ENCODE assay signal across 22 mouse cellular contexts in genomic region chr11:70674501-70674900, GRCm38 (mm10). TPM values are rescaled to one million over a fixed set of nuclear protein-coding genes. Genes with fewer than 3 reads are reported as not detected.
A peak's percentile ranks its signal among the peaks of the same experiment; 100 is the strongest.
DNase-seq lines count a peak whose midpoint lies in the region; ATAC-seq and TF ChIP-seq lines count a peak whose summit lies in the region.
"Had no signal": no experiment of that assay in that cellular context is flagged by ENCODE, and none has a peak within 500 bp of the region (broad histone marks: within the 10 kb centered on the region; RNA-seq: fewer than 3 reads in every experiment).

No protein-coding gene starts in this region.

- H3K4me1 ChIP-seq in heart, embryonic 13.5 days = peaks cover 28% of the 10 kb centered on the region
- H3K4me1 ChIP-seq in ES-Bruce4 (ENCODE audit: control insufficient read depth, insufficient read depth, low read length) = peaks cover 2% of the 10 kb centered on the region

- 66% methylated on average over 11 of the region's 11 CpGs for WGBS in heart, embryonic 13.5 days
- WGBS in macrophage (ENCODE audit: missing documents) = 24% methylated on average over 9 of the region's 11 CpGs

- H3K9ac ChIP-seq in heart, embryonic 13.5 days = peak overlapping the region; percentile 14; the same call in 1 of the 2 replicates
- H3K9ac ChIP-seq in ES-Bruce4 (ENCODE audit: low read depth, poor library complexity, severe bottlenecking) = peak overlapping the region; percentile 42
- H3K9ac ChIP-seq: forebrain, embryonic 15.5 days; hindbrain, embryonic 12.5 days; limb, embryonic 13.5 days; liver, embryonic 13.5 days; neural tube, embryonic 13.5 days had no signal

- no peaks in the 10 kb centered on the region for H3K27me3 ChIP-seq in heart, embryonic 13.5 days (replicated peaks)
- H3K27me3 ChIP-seq in ES-Bruce4 (ENCODE audit: control insufficient read depth, insufficient read depth, low read length, poor library complexity, severe bottlenecking) = no peaks in the 10 kb centered on the region
- H3K27me3 ChIP-seq: forebrain, embryonic 15.5 days; hindbrain, embryonic 12.5 days; limb, embryonic 13.5 days; liver, embryonic 13.5 days; megakaryocyte, embryonic 14.5 days; neural tube, embryonic 13.5 days had no signal

- no peak overlapping the region for H3K4me3 ChIP-seq in heart, embryonic 13.5 days
- no peak overlapping the region for H3K4me3 ChIP-seq in ES-Bruce4 (ENCODE audit: low read depth, low read length)
- no peak overlapping the region for H3K4me3 ChIP-seq in macrophage (ENCODE audit: inconsistent target)
- H3K4me3 ChIP-seq: forebrain, embryonic 15.5 days; heart, embryonic 10.5 days; hindbrain, embryonic 12.5 days; limb, embryonic 13.5 days; liver, embryonic 13.5 days; megakaryocyte, embryonic 14.5 days; neural tube, embryonic 13.5 days had no signal

- no peak overlapping the region for H3K27ac ChIP-seq in heart, embryonic 13.5 days (replicated peaks)
- no peak overlapping the region for H3K27ac ChIP-seq in ES-Bruce4 (ENCODE audit: insufficient read depth, low read length)
- H3K27ac ChIP-seq in macrophage = peak overlapping the region; percentile 21
- H3K27ac ChIP-seq: forebrain, embryonic 15.5 days; heart, embryonic 10.5 days; hindbrain, embryonic 12.5 days; limb, embryonic 13.5 days; liver, embryonic 13.5 days; neural tube, embryonic 13.5 days had no signal

- TF ChIP-seq CTCF in ES-Bruce4 (IDR thresholded peaks at IDR 0.05; ENCODE audit: low read depth, low read length) = no peak

- no peak overlapping the region for H3K4me2 ChIP-seq in heart, embryonic 13.5 days
- H3K4me2 ChIP-seq: forebrain, embryonic 15.5 days; hindbrain, embryonic 12.5 days; limb, embryonic 13.5 days; liver, embryonic 13.5 days; neural tube, embryonic 13.5 days had no signal

- H3K79me2 ChIP-seq in macrophage (ENCODE audit: inconsistent target) = peaks cover 3% of the 10 kb centered on the region; the same call in 1 of the 2 replicates

- no peaks in the 10 kb centered on the region for H3K9me3 ChIP-seq in heart, embryonic 13.5 days
- no peaks in the 10 kb centered on the region for H3K9me3 ChIP-seq in ES-Bruce4 (replicated peaks; ENCODE audit: control insufficient read depth, insufficient read depth, low read length, poor library complexity, severe bottlenecking)
- H3K9me3 ChIP-seq: forebrain, embryonic 15.5 days; heart, embryonic 10.5 days; hindbrain, embryonic 12.5 days; limb, embryonic 13.5 days; liver, embryonic 13.5 days; megakaryocyte, embryonic 14.5 days; neural tube, embryonic 13.5 days had no signal

- TF ChIP-seq EP300 in ES-Bruce4 (IDR thresholded peaks at IDR 0.05; ENCODE audit: insufficient read depth, low read depth, low read length) = no peak

- ATAC-seq in heart, embryonic 13.5 days (ENCODE audit: extremely low read depth, insufficient number of reproducible peaks, low FRiP score, low TSS enrichment) = no peak
- ATAC-seq: forebrain, embryonic 15.5 days had no signal

- peaks cover 75% of the 10 kb centered on the region for H3K36me3 ChIP-seq in heart, embryonic 13.5 days
- H3K36me3 ChIP-seq in ES-Bruce4 (ENCODE audit: control insufficient read depth, insufficient read depth, low read length, poor library complexity, severe bottlenecking) (no peaks in the 10 kb centered on the region), macrophage (ENCODE audit: inconsistent target) (peaks cover 48% of the 10 kb centered on the region)

- DNase-seq in heart, postnatal 10 days = no peak
- DNase-seq in R1 (ENCODE audit: low read depth, low spot score) (peak; percentile 50), liver (no peak)
- no peak for DNase-seq in kidney, postnatal 36 days
- DNase-seq: adrenal gland, postnatal 36 days; gastrocnemius, postnatal 25 days; kidney, adult 2 months; kidney, postnatal 14 days; liver, embryonic 13.5 days; lung, adult 2 months; lung, postnatal 14 days; midbrain, embryonic 14.5 days; thymus, postnatal 14 days had no signal

- intact Hi-C loops in heart, postnatal 10 days (cut with DNase I) = no loop called here

- no peak for TF ChIP-seq POLR2A in ES-Bruce4 (IDR thresholded peaks at IDR 0.05; ENCODE audit: insufficient read depth, low read length)

RNA-seq across cellular contexts. Expression of gene Spag7, which starts 5.3 kb away (rescaled TPM):
- 175 and 206 TPM in 2 replicates for polyA plus RNA-seq in heart, embryonic 13.5 days (2015; fragmentation: Nextera tagmentation; extraction: Ambion mirVana)
- total RNA-seq in heart, postnatal 10 days (2021) = 10 to 100 TPM; 86.0 to 88.2 TPM
- polyA plus RNA-seq in ES-Bruce4 (2011; ENCODE audit: insufficient read depth, insufficient read length, low read depth, missing spikeins) (195 and 218 TPM in 2 replicates), macrophage (2018) (72.0 to 176 TPM (median 83.0 TPM) in 3 replicates)
- total RNA-seq in macrophage (2018; cell fraction: chromatin; rRNA removed) = 10 to 100 TPM; 17.1 to 67.8 (median 46.7) TPM
- 10 to 100 TPM; 38.5 to 72.4 (median 53.2) TPM for total RNA-seq in macrophage (2018; cell fraction: cytosol; rRNA removed)
- 10 to 100 TPM; 21.5 to 47.9 (median 32.1) TPM for total RNA-seq in macrophage (2018; cell fraction: nucleus; rRNA removed)

RNA-seq across cellular contexts. Expression of gene Camta2, which starts 13.4 kb away (rescaled TPM):
- polyA plus RNA-seq in heart, embryonic 13.5 days (2015; fragmentation: Nextera tagmentation; extraction: Ambion mirVana) = 10.1 and 12.0 TPM in 2 replicates
- 10 to 100 TPM; 31.2 to 32.8 TPM for total RNA-seq in heart, postnatal 10 days (2021)
- 10.0 and 12.8 TPM in 2 replicates for polyA plus RNA-seq in ES-Bruce4 (2011; ENCODE audit: insufficient read depth, insufficient read length, low read depth, missing spikeins)
- 100 to 1,000 TPM; 124 to 580 (median 347) TPM for total RNA-seq in macrophage (2018; cell fraction: chromatin; rRNA removed)
- 10 to 100 TPM; 40.2 to 91.1 (median 66.6) TPM for total RNA-seq in macrophage (2018; cell fraction: cytosol; rRNA removed)
- 100 to 1,000 TPM; 107 to 336 (median 211) TPM for total RNA-seq in macrophage (2018; cell fraction: nucleus; rRNA removed)
- polyA plus RNA-seq in macrophage (2018) = 35.3 to 53.1 TPM (median 41.4 TPM) in 3 replicates

RNA-seq across cellular contexts. Expression of gene Eno3, which starts 17.5 kb away (rescaled TPM):
- polyA plus RNA-seq in heart, embryonic 13.5 days (2015; fragmentation: Nextera tagmentation; extraction: Ambion mirVana) = 273 and 322 TPM in 2 replicates
- total RNA-seq in heart, postnatal 10 days (2021) = 1,000 to 10,000 TPM; 1,599 to 1,711 TPM
- 14.7 and 15.7 TPM in 2 replicates for polyA plus RNA-seq in ES-Bruce4 (2011; ENCODE audit: insufficient read depth, insufficient read length, low read depth, missing spikeins)
- total RNA-seq in macrophage (2018; cell fraction: chromatin; rRNA removed) = 10 to 100 TPM in 19 of 26 experiments, 1 to 10 TPM in 7; 3.6 to 24.3 (median 14.3) TPM
- 1 to 10 TPM; 2.5 to 4.6 (median 3.9) TPM for total RNA-seq in macrophage (2018; cell fraction: cytosol; rRNA removed)
- 10 to 100 TPM in 6 of 26 experiments, 1 to 10 TPM in 20; 3.0 to 16.2 (median 7.7) TPM for total RNA-seq in macrophage (2018; cell fraction: nucleus; rRNA removed)
- polyA plus RNA-seq in macrophage (2018) = 3.0 to 5.4 TPM (median 4.8 TPM) in 3 replicates

RNA-seq across cellular contexts. Expression of gene Pfn1, which starts 20.1 kb away (rescaled TPM):
- 1,587 and 1,588 TPM in 2 replicates for polyA plus RNA-seq in heart, embryonic 13.5 days (2015; fragmentation: Nextera tagmentation; extraction: Ambion mirVana)
- total RNA-seq in heart, postnatal 10 days (2021) = 100 to 1,000 TPM; 456 to 499 TPM
- polyA plus RNA-seq in ES-Bruce4 (2011; ENCODE audit: insufficient read depth, insufficient read length, low read depth, missing spikeins) (630 and 707 TPM in 2 replicates), macrophage (2018) (1,563 to 2,873 TPM (median 2,872 TPM) in 3 replicates)
- total RNA-seq in macrophage (2018; cell fraction: chromatin; rRNA removed) = 100 to 1,000 TPM; 113 to 507 (median 279) TPM
- 1,000 to 10,000 TPM; 1,533 to 2,376 (median 1,898) TPM for total RNA-seq in macrophage (2018; cell fraction: cytosol; rRNA removed)
- 1,000 to 10,000 TPM in 1 of 26 experiments, 100 to 1,000 TPM in 25; 314 to 1,343 (median 755) TPM for total RNA-seq in macrophage (2018; cell fraction: nucleus; rRNA removed)

RNA-seq across cellular contexts. Expression of gene Inca1, which starts 25.5 kb away (rescaled TPM):
- polyA plus RNA-seq in heart, embryonic 13.5 days (2015; fragmentation: Nextera tagmentation; extraction: Ambion mirVana) = 1.8 and 2.0 TPM in 2 replicates
- 1 to 10 TPM; 2.6 to 3.0 TPM for total RNA-seq in heart, postnatal 10 days (2021)
- polyA plus RNA-seq in ES-Bruce4 (2011; ENCODE audit: insufficient read depth, insufficient read length, low read depth, missing spikeins) = 4.4 and 4.5 TPM in 2 replicates
- 1 to 10 TPM in 25 of 26 experiments, under 1 TPM in 1; 0.70 to 5.2 (median 2.2) TPM for total RNA-seq in macrophage (2018; cell fraction: chromatin; rRNA removed)
- total RNA-seq in macrophage (2018; cell fraction: cytosol; rRNA removed) = 1 to 10 TPM in 1 of 26 experiments, under 1 TPM in 25; 0.24 to 1.1 (median 0.41) TPM
- 1 to 10 TPM in 17 of 26 experiments, under 1 TPM in 6, not detected in 3; 0.68 to 3.4 (median 1.3) TPM for total RNA-seq in macrophage (2018; cell fraction: nucleus; rRNA removed)
- polyA plus RNA-seq in macrophage (2018) = 0.32 to 0.85 TPM (median 0.36 TPM) in 3 replicates

Comparison
In these comparisons a context has a peak if more than half of its experiments do, and no peak if none do; other contexts are left out.
1. RNA of gene Eno3, which starts 17.5 kb away (polyA plus RNA-seq): 273 to 322 TPM in heart, embryonic 13.5 days; 14.7 to 15.7 TPM in ES-Bruce4 and 3.0 to 5.4 TPM in macrophage; every median in the first group is over 10 times any median in the second.